Mouse (Mus musculus): ENCODE data around the gene Tmem132b. TPM values are rescaled to one million over a fixed set of nuclear protein-coding genes. Genes with fewer than 3 reads are reported as not detected.
A peak's percentile ranks its signal among the peaks of the same experiment; 100 is the strongest.

Gene Tmem132b
- total RNA-seq, 2 experiments from 2014 or later: 136 to 152 TPM

GRCm38 (mm10) chr5:125627816-125628348 lies 96.3 kb downstream of the Tmem132b start:
- no peak for DNase-seq (ENCODE audit: low spot score in 2 of 2)
- intact Hi-C loops (cut with DNase I): no loop called here

- intact Hi-C loops (cut with DNase I): no loop called here
Measured at GRCm38 (mm10) chr5:125634666-125635065, 103.1 kb downstream of the Tmem132b start.

GRCm38 (mm10) chr5:125640966-125641365 lies 109.4 kb downstream of the Tmem132b start:
- no peak for DNase-seq (ENCODE audit: low spot score in 2 of 2)
- intact Hi-C loops (cut with DNase I): no loop called here

More at GRCm38 (mm10) chr5:125634666-125635065, 103.1 kb downstream of the Tmem132b start:
- DNase-seq (ENCODE audit: low spot score in 2 of 2): no peak

- intact Hi-C loops (cut with DNase I): no loop called here
- peak in 1 of 2 experiments; percentile 57 for DNase-seq (ENCODE audit: low spot score in 2 of 2)
Measured at GRCm38 (mm10) chr5:125641531-125642147, 110.1 kb downstream of the Tmem132b start.

GRCm38 (mm10) chr5:125648236-125648635 lies 116.7 kb downstream of the Tmem132b start:
- no peak for DNase-seq (ENCODE audit: low spot score in 2 of 2)
- intact Hi-C loops (cut with DNase I): no loop called here

- no peak for DNase-seq (ENCODE audit: low spot score in 2 of 2)
- intact Hi-C loops (cut with DNase I): no loop called here
Measured at GRCm38 (mm10) chr5:125649982-125650381, 118.4 kb downstream of the Tmem132b start.

GRCm38 (mm10) chr5:125658101-125658500 lies 126.5 kb downstream of the Tmem132b start:
- intact Hi-C loops (cut with DNase I): no loop called here
- DNase-seq (ENCODE audit: low spot score in 2 of 2): peak; percentile 39 to 44

- no peak for DNase-seq (ENCODE audit: low spot score in 2 of 2)
- intact Hi-C loops (cut with DNase I): no loop called here
Measured at GRCm38 (mm10) chr5:125658959-125659749, 127.6 kb downstream of the Tmem132b start.

- peak; percentile 68 to 92 for DNase-seq (ENCODE audit: low spot score in 2 of 2)
- intact Hi-C loops (cut with DNase I): no loop called here
Measured at GRCm38 (mm10) chr5:125675623-125676022, 144.0 kb downstream of the Tmem132b start.

GRCm38 (mm10) chr5:125676025-125676623 lies 144.6 kb downstream of the Tmem132b start:
- intact Hi-C loops (cut with DNase I): no loop called here
- DNase-seq (ENCODE audit: low spot score in 2 of 2): no peak

- no peak for DNase-seq (ENCODE audit: low spot score in 2 of 2)
- intact Hi-C loops (cut with DNase I): no loop called here
Measured at GRCm38 (mm10) chr5:125680889-125681288, 149.3 kb downstream of the Tmem132b start.

- intact Hi-C loops (cut with DNase I): no loop called here
- DNase-seq (ENCODE audit: low spot score in 2 of 2): no peak
Measured at GRCm38 (mm10) chr5:125683491-125683890, 151.9 kb downstream of the Tmem132b start.

GRCm38 (mm10) chr5:125685681-125686331 lies 154.2 kb downstream of the Tmem132b start:
- no peak for DNase-seq (ENCODE audit: low spot score in 2 of 2)
- intact Hi-C loops (cut with DNase I): no loop called here

GRCm38 (mm10) chr5:125692538-125692937 lies 161.0 kb downstream of the Tmem132b start:
- no peak for DNase-seq (ENCODE audit: low spot score in 2 of 2)
- intact Hi-C loops (cut with DNase I): no loop called here

- peak in 1 of 2 experiments; percentile 31 for DNase-seq (ENCODE audit: low spot score in 2 of 2)
- intact Hi-C loops (cut with DNase I): no loop called here
Measured at GRCm38 (mm10) chr5:125699395-125699794, 167.8 kb downstream of the Tmem132b start.

GRCm38 (mm10) chr5:125700234-125700633 lies 168.7 kb downstream of the Tmem132b start:
- intact Hi-C loops (cut with DNase I): no loop called here
- peak in 1 of 2 experiments; percentile 31 for DNase-seq (ENCODE audit: low spot score in 2 of 2)

GRCm38 (mm10) chr5:125705379-125705778 lies 173.8 kb downstream of the Tmem132b start:
- intact Hi-C loops (cut with DNase I): loop anchor here (5.0 kb wide), 1 partner anchor 173 kb away; the partner anchor contains the start of gene Tmem132b
- peak; percentile 57 to 66 for DNase-seq (ENCODE audit: low spot score in 2 of 2)

GRCm38 (mm10) chr5:125709160-125709559 lies 177.6 kb downstream of the Tmem132b start:
- peak; percentile 83 to 84 for DNase-seq (ENCODE audit: low spot score in 2 of 2)
- intact Hi-C loops (cut with DNase I): loop anchor here (5.0 kb wide), 1 partner anchor 177 kb away; the partner anchor contains the start of gene Tmem132b

- no peak for DNase-seq (ENCODE audit: low spot score in 2 of 2)
- intact Hi-C loops (cut with DNase I): no loop called here
Measured at GRCm38 (mm10) chr5:125726815-125727214, 195.2 kb downstream of the Tmem132b start.
